Mouse (Mus musculus) liver, postnatal 0 days (tissue): Measurements from ENCODE around the gene Flywch1. TPM values are rescaled to one million over a fixed set of nuclear protein-coding genes. Genes with fewer than 3 reads are reported as not detected.

Experiments
- ATAC-seq: fragments of 200-750 bp; cut with Nextera tagmentation; 2 replicates; pipeline ENCODE4 v1.8.0; 2017; ENCODE audit warnings: mild to moderate bottlenecking, moderate library complexity
- DNase-seq: peaks from one replicate; pipeline ENCODE4 v3.0.0-alpha.2; 2016
- H3K27ac ChIP-seq: fragments of 300-500 bp; sonication (generic); 2 replicates; pipeline ENCODE4 v1.5.1; 2014; ENCODE audit warnings: antibody characterized with exemption, moderate library complexity, mild to moderate bottlenecking, low read depth
- H3K27me3 ChIP-seq: fragments of 300-500 bp; sonication (generic); 2 replicates; pipeline ENCODE4 v1.6.1; 2014; ENCODE audit warnings: low read length, control low read depth, mixed read lengths; ENCODE audit not compliant: insufficient read depth
- H3K36me3 ChIP-seq: fragments of 300-500 bp; sonication (generic); replicated peaks from 2 replicates; pipeline ENCODE4 v1.6.1; 2014; ENCODE audit warnings: mild to moderate bottlenecking, control low read depth, low read length, moderate library complexity, mixed read lengths; ENCODE audit not compliant: insufficient read depth
- H3K4me1 ChIP-seq: fragments of 300-500 bp; sonication (generic); 2 replicates; pipeline ENCODE4 v1.6.1; 2014; ENCODE audit warnings: antibody characterized with exemption, mild to moderate bottlenecking, control low read depth; ENCODE audit not compliant: insufficient read depth
- H3K4me2 ChIP-seq: fragments of 300-500 bp; sonication (generic); 2 replicates; pipeline ENCODE4 v1.6.1; 2014; ENCODE audit warnings: low read depth, mild to moderate bottlenecking, low read length, moderate library complexity, mixed read lengths
- H3K4me3 ChIP-seq: fragments of 300-500 bp; sonication (generic); 2 replicates; pipeline ENCODE4 v1.5.1; 2014; ENCODE audit warnings: low read depth, low read length
- H3K9ac ChIP-seq: fragments of 300-500 bp; sonication (generic); replicated peaks from 2 replicates; pipeline ENCODE4 v1.6.1; 2014; ENCODE audit warnings: mild to moderate bottlenecking, moderate library complexity
- H3K9me3 ChIP-seq: fragments of 300-500 bp; sonication (generic); 2 replicates; pipeline ENCODE4 v1.6.1; 2016; ENCODE audit warnings: mild to moderate bottlenecking, control low read depth, low read length, mixed read lengths
- CTCF ChIP-seq: sonication (generic); IDR thresholded peaks from 2 replicates; pipeline ENCODE4 v1.5.1; 2016; ENCODE audit warnings: antibody characterized with exemption, low read depth
- EP300 ChIP-seq: IDR thresholded peaks from 2 replicates; pipeline ENCODE4 v1.6.1; 2016; ENCODE audit warnings: antibody characterized with exemption, low read depth, mild to moderate bottlenecking
- WGBS: fragments of 180-500 bp; shearing (Covaris S2); extraction: QIAGEN DNeasy Blood & Tissue Kit; methylation state at CpG from one replicate; pipeline ENCODE4 v1.1.7; 2014; ENCODE audit not compliant: insufficient replicate concordance; 5-methylcytosine and 5-hydroxymethylcytosine counted together
- polyA plus RNA-seq: library from polyadenylated mRNA; unstranded; fragments of >200 nt; fragmentation: Nextera tagmentation; extraction: Ambion mirVana; gene quantifications from 2 replicates; pipeline ENCODE4 v1.2.1, GENCODE M21; 2015

The Flywch1 gene
- polyA plus RNA-seq, 1 experiment from 2014 or later = 11.9 TPM

- DNase-seq = peak; percentile 28
These were observed 35.5 kb upstream of the Flywch1 start for GRCm38 (mm10) chr17:23806867-23807266.

GRCm38 (mm10) chr17:23804426-23805085, 33.2 kb upstream of the Flywch1 start:
- peaks cover 26% of the 10 kb centered on the region for H3K4me1 ChIP-seq
- no peaks in the 10 kb centered on the region for H3K9me3 ChIP-seq
- DNase-seq (no peak), ATAC-seq (no peak)
- TF ChIP-seq EP300 (no peak), CTCF (no peak)
- H3K27me3 ChIP-seq = no peaks in the 10 kb centered on the region
- peak overlapping the region; percentile 100 for H3K27ac ChIP-seq
- peak overlapping the region; percentile 98 for H3K4me3 ChIP-seq
- peaks cover 25% of the 10 kb centered on the region for H3K36me3 ChIP-seq
- peak overlapping the region; percentile 99 for H3K9ac ChIP-seq
- 1% methylated on average over 8 of the region's 8 CpGs for WGBS
- H3K4me2 ChIP-seq = peak overlapping the region; percentile 91

More at GRCm38 (mm10) chr17:23806867-23807266, 35.5 kb upstream of the Flywch1 start:
- Histone ChIP-seq H3K4me2 (peak overlapping the region; percentile 6; the same call in 1 of the 2 replicates), H3K4me3 (no peak overlapping the region), H3K4me1 (peaks cover 26% of the 10 kb centered on the region), H3K9me3 (no peaks in the 10 kb centered on the region), H3K27me3 (no peaks in the 10 kb centered on the region), H3K27ac (no peak overlapping the region), H3K9ac (no peak overlapping the region), H3K36me3 (peaks cover 48% of the 10 kb centered on the region)
- TF ChIP-seq EP300 (no peak), CTCF (peak; percentile 24; the same call in 1 of the 2 replicates)
- ATAC-seq = no peak
- WGBS = 78% methylated on average over 25 of the region's 25 CpGs

- Histone ChIP-seq H3K27me3 (no peaks in the 10 kb centered on the region), H3K4me3 (peak overlapping the region; percentile 98), H3K9ac (peak overlapping the region; percentile 99), H3K4me2 (peak overlapping the region; percentile 91), H3K27ac (peak overlapping the region; percentile 100), H3K4me1 (peaks cover 26% of the 10 kb centered on the region), H3K36me3 (peaks cover 14% of the 10 kb centered on the region), H3K9me3 (no peaks in the 10 kb centered on the region)
- ATAC-seq = peak; percentile 69
- peak; percentile 93 for DNase-seq
- TF ChIP-seq CTCF = no peak
- TF ChIP-seq EP300 = no peak
- 1% methylated on average over 53 of the region's 83 CpGs for WGBS
These were observed 32.1 kb upstream of the Flywch1 start for GRCm38 (mm10) chr17:23803366-23804041.

- H3K4me3 ChIP-seq = peak overlapping the region; percentile 98
- TF ChIP-seq EP300 (no peak), CTCF (no peak; the same call in 1 of the 2 replicates)
- WGBS = 1% methylated on average over 60 of the region's 60 CpGs
These were observed 31.5 kb upstream of the Flywch1 start for GRCm38 (mm10) chr17:23802746-23803365.

GRCm38 (mm10) chr17:23801627-23802026, 30.2 kb upstream of the Flywch1 start:
- Histone ChIP-seq H3K36me3 (0 out of 2 replicates have a peak, but pooled peaks cover 3% of the 10 kb centered on the region), H3K9me3 (no peaks in the 10 kb centered on the region), H3K27me3 (no peaks in the 10 kb centered on the region), H3K4me3 (no peak overlapping the region), H3K9ac (no peak overlapping the region), H3K4me1 (peaks cover 23% of the 10 kb centered on the region), H3K27ac (no peak overlapping the region), H3K4me2 (peak overlapping the region; percentile 14; the same call in 1 of the 2 replicates)
- no peak for ATAC-seq
- DNase-seq = no peak
- WGBS = 87% methylated on average over 10 of the region's 10 CpGs
- TF ChIP-seq EP300 (no peak), CTCF (no peak)

More at GRCm38 (mm10) chr17:23802746-23803365, 31.5 kb upstream of the Flywch1 start:
- Histone ChIP-seq H3K27me3 (no peaks in the 10 kb centered on the region), H3K36me3 (peaks cover 8% of the 10 kb centered on the region), H3K9ac (peak overlapping the region; percentile 99), H3K4me2 (peak overlapping the region; percentile 91), H3K27ac (peak overlapping the region; percentile 100), H3K4me1 (peaks cover 26% of the 10 kb centered on the region), H3K9me3 (no peaks in the 10 kb centered on the region)
- DNase-seq (peak; percentile 97), ATAC-seq (peak; percentile 96)

GRCm38 (mm10) chr17:23797316-23797715, 25.9 kb upstream of the Flywch1 start:
- no peak for ATAC-seq

More at GRCm38 (mm10) chr17:23797316-23797715, 25.9 kb upstream of the Flywch1 start:
- no peaks in the 10 kb centered on the region for H3K27me3 ChIP-seq
- no peaks in the 10 kb centered on the region for H3K36me3 ChIP-seq
- 44% methylated on average over 7 of the region's 7 CpGs for WGBS
- H3K4me3 ChIP-seq = no peak overlapping the region
- TF ChIP-seq CTCF = no peak
- no peak for TF ChIP-seq EP300
- DNase-seq = no peak
- H3K9ac ChIP-seq = no peak overlapping the region
- no peak overlapping the region for H3K4me2 ChIP-seq
- no peak overlapping the region for H3K27ac ChIP-seq
- no peaks in the 10 kb centered on the region for H3K9me3 ChIP-seq
- peaks cover 2% of the 10 kb centered on the region; the same call in 1 of the 2 replicates for H3K4me1 ChIP-seq
